Mouse (Mus musculus) limb, embryonic 10.5 days (tissue): ENCODE results near the gene Tmem91. TPM values are rescaled to one million over a fixed set of nuclear protein-coding genes. Genes with fewer than 3 reads are reported as not detected.

Source experiments
- DNase-seq: peaks from one replicate; pipeline ENCODE4 v3.0.0-alpha.2; 2017; ENCODE audit warnings: low spot score
- H3K27ac ChIP-seq: fragments of 300-500 bp; sonication (generic); 2 replicates; pipeline ENCODE4 v1.5.1; 2016; ENCODE audit warnings: mild to moderate bottlenecking
- H3K27me3 ChIP-seq: fragments of 300-500 bp; sonication (generic); 2 replicates; pipeline ENCODE4 v1.6.1; 2016; ENCODE audit warnings: low read depth, mild to moderate bottlenecking; ENCODE audit not compliant: poor library complexity, severe bottlenecking
- H3K36me3 ChIP-seq: fragments of 300-500 bp; sonication (generic); 2 replicates; pipeline ENCODE4 v1.6.1; 2016; ENCODE audit warnings: mild to moderate bottlenecking, moderate library complexity
- H3K4me1 ChIP-seq: fragments of 300-500 bp; sonication (generic); 2 replicates; pipeline ENCODE4 v1.6.1; 2016
- H3K4me3 ChIP-seq: fragments of 300-500 bp; sonication (generic); 2 replicates; pipeline ENCODE4 v1.5.1; 2016; ENCODE audit warnings: mild to moderate bottlenecking, moderate library complexity
- H3K9me3 ChIP-seq: fragments of 300-500 bp; sonication (generic); replicated peaks from 2 replicates; pipeline ENCODE4 v1.6.1; 2016; ENCODE audit warnings: mild to moderate bottlenecking
- WGBS: fragments of 180-500 bp; shearing (Covaris S2); methylation state at CpG from one replicate; pipeline ENCODE4 v1.1.7; 2016; 5-methylcytosine and 5-hydroxymethylcytosine counted together
- polyA plus RNA-seq: library from polyadenylated mRNA; unstranded; fragments of >200 nt; fragmentation: Nextera tagmentation; extraction: Ambion mirVana; gene quantifications from 2 replicates; pipeline ENCODE4 v1.2.1, GENCODE M21; 2016

Tmem91 gene
- polyA plus RNA-seq, 1 experiment from 2014 or later, result 3.4 TPM

DNA sequence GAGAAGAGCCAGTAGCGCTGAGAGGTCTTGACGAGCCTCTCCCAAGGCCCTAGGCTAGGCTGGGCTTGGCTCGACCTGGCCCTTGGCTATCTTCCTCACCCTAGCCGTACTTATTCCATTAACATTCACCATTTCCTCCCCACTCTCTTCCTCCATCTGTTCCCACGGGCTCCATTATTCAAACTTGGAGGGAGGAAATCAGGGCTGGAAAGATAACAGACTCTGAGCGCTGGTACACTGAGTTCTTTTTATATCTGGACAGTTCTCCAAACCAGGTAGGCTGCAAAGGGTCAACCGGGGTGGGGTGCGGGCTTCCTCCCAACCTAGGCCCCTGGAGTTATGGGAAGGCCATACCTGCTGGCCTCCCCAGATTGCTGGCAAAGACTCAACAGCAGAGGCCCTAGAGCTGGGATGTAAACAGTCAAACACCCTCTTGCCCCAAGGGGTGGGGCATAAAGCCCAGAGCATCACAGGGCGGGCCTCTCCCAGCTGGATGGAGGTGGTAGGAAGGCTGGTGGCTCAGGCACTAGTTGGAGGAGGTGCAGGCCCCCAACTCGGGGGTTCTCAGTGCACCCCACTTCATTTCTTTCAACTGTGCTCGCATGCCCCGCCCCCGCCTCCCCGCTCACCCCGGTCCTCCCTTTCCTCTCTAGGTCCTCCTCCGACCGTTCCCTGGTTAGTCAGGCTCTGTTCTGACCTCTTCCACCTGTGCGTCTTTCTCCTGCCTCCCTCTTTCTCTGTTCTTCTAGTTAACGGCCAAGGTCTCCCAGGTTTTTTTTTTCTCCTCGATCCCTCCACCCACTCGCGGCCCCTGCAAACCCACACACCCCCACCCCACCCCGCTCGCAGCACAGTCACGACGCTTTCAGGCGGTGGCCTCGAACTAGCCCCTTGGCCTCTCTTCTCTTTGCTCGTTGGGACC lies 48.2 kb downstream of the Tmem91 start, which contains the start of gene B3gnt8:
Gene B3gnt8, plus strand, starts transcription at position 146 of the 922 bp plus-strand sequence.
- H3K9me3 ChIP-seq, result no peaks in the 10 kb centered on the region

DNA sequence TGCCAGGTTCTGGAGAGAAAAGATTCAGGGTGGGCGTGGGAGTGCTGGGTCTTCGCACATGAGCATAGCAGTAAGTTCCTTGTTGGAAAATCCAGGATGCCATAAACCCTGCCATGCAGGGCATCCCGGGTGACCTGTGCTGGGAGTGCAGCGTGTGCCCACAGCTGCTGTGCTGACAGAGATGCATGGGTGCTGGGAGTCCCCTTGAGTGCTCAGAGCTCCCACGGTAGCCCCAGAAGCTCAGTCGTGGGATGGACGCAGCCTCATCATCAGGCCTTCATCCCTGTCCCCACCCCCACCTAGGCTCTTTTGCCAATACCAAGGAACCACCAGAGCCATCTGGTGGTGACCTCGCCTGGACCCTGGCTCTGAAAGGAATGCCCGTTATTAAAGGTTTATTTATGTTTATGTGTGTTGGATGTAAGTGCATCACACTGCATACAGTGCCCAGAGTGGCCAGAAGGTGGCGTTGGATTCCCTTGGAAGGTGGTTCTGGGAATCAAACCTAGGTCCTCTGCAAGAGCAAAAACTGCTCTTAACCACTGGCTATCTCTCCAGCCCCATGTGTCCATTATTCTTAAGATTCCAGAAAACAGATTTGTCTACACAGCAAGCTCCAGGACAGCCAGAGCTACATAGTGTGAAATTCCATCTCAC lies 49.2 kb downstream of the Tmem91 start:
- DNase-seq, result no peak
- peaks cover 64% of the 10 kb centered on the region for H3K36me3 ChIP-seq

More for the DNA sequence above, 48.2 kb downstream of the Tmem91 start, which contains the start of gene B3gnt8:
- Histone ChIP-seq H3K4me3 (peak within 1 kb of the TSS; percentile 53), H3K4me1 (peaks cover 21% of the 10 kb centered on the region), H3K27me3 (peaks cover 29% of the 10 kb centered on the region), H3K27ac (peak within 1 kb of the TSS; percentile 77), H3K36me3 (peaks cover 64% of the 10 kb centered on the region)
- DNase-seq, result no peak
- WGBS, result 20% methylated on average over 29 of the region's 29 CpGs

GRCm38 (mm10) chr7:25624851-25625250 lies 50.1 kb downstream of the Tmem91 start:
- no peaks in the 10 kb centered on the region for H3K9me3 ChIP-seq
- H3K36me3 ChIP-seq, result peaks cover 57% of the 10 kb centered on the region
- peaks cover 24% of the 10 kb centered on the region for H3K4me1 ChIP-seq
- WGBS, result 75% methylated on average over 5 of the region's 5 CpGs
- H3K4me3 ChIP-seq, result no peak overlapping the region
- peaks cover 29% of the 10 kb centered on the region for H3K27me3 ChIP-seq
- no peak for DNase-seq
- no peak overlapping the region for H3K27ac ChIP-seq

More for the DNA sequence above, 49.2 kb downstream of the Tmem91 start:
- no peak overlapping the region for H3K4me3 ChIP-seq
- WGBS, result 70% methylated on average over 10 of the region's 10 CpGs
- no peaks in the 10 kb centered on the region for H3K9me3 ChIP-seq
- peaks cover 21% of the 10 kb centered on the region for H3K4me1 ChIP-seq
- no peak overlapping the region for H3K27ac ChIP-seq
- H3K27me3 ChIP-seq, result peaks cover 29% of the 10 kb centered on the region

- Histone ChIP-seq H3K27me3 (peaks cover 24% of the 10 kb centered on the region), H3K36me3 (peaks cover 53% of the 10 kb centered on the region)
Observed at GRCm38 (mm10) chr7:25623857-25624370, 51.1 kb downstream of the Tmem91 start.

DNA sequence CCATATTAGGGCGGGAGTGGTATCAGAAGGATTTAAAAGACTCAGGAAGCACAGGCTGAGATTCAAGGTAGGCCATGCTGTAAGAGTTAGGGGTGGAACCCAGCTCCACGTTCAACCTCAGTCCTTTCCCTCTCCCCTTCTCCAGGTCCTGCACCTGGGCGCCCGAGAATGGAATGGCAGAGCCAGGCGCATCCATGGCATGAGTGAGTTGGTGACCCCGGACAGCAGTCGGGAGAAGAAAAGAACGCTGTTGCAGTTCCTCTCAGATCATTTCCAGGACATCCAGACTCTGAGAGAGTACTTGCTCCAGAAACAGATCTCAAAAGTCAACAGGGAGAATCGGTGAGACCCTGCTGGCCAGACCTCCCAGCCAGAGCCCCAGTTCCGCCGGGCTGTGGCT lies 54.2 kb downstream of the Tmem91 start:
- Histone ChIP-seq H3K9me3 (no peaks in the 10 kb centered on the region), H3K36me3 (peaks cover 49% of the 10 kb centered on the region), H3K27me3 (no peaks in the 10 kb centered on the region), H3K27ac (no peak overlapping the region), H3K4me3 (no peak overlapping the region), H3K4me1 (peaks cover 6% of the 10 kb centered on the region)
- DNase-seq, result no peak
- WGBS, result 91% methylated on average over 11 of the region's 11 CpGs

More at GRCm38 (mm10) chr7:25623857-25624370, 51.1 kb downstream of the Tmem91 start:
- no peak for DNase-seq
- Histone ChIP-seq H3K4me1 (peaks cover 27% of the 10 kb centered on the region), H3K27ac (no peak overlapping the region), H3K9me3 (no peaks in the 10 kb centered on the region), H3K4me3 (no peak overlapping the region)
- 88% methylated on average over 11 of the region's 11 CpGs for WGBS

GRCm38 (mm10) chr7:25620101-25620500 lies 54.9 kb downstream of the Tmem91 start:
- Histone ChIP-seq H3K27me3 (no peaks in the 10 kb centered on the region), H3K4me1 (peaks cover 6% of the 10 kb centered on the region), H3K36me3 (peaks cover 43% of the 10 kb centered on the region), H3K27ac (no peak overlapping the region), H3K4me3 (peak overlapping the region; percentile 75), H3K9me3 (no peaks in the 10 kb centered on the region)
- 91% methylated on average over 5 of the region's 5 CpGs for WGBS
- no peak for DNase-seq

GRCm38 (mm10) chr7:25619722-25619991 lies 55.3 kb downstream of the Tmem91 start:
- Histone ChIP-seq H3K4me1 (peaks cover 6% of the 10 kb centered on the region), H3K36me3 (peaks cover 38% of the 10 kb centered on the region), H3K4me3 (peak overlapping the region; percentile 75), H3K27me3 (no peaks in the 10 kb centered on the region), H3K27ac (peak overlapping the region; percentile 79), H3K9me3 (no peaks in the 10 kb centered on the region)
- WGBS, result 21% methylated on average over 5 of the region's 5 CpGs
- no peak for DNase-seq

Other genes with a start within 250 kb of the Tmem91 start
- 1.5 and 1.7 TPM in 2 replicates for gene Ceacam1, start 197.6 kb downstream of the Tmem91 start, polyA plus RNA-seq
- gene Ceacam2, start 135.3 kb downstream of the Tmem91 start, polyA plus RNA-seq, result 0.08 TPM in 1 of 2 replicates, not detected in the other
- gene Erich4, start 59.3 kb downstream of the Tmem91 start, polyA plus RNA-seq, result not detected in 2 replicates
- 34.1 and 35.2 TPM in 2 replicates for gene Dmac2, start 55.8 kb downstream of the Tmem91 start, polyA plus RNA-seq
- gene B3gnt8, start 48.5 kb downstream of the Tmem91 start, polyA plus RNA-seq, result 1.4 and 1.9 TPM in 2 replicates
- 63.0 and 66.4 TPM in 2 replicates for gene Bckdha, start 16.2 kb downstream of the Tmem91 start, polyA plus RNA-seq
- 88.3 and 109 TPM in 2 replicates for gene Exosc5, start 16.0 kb downstream of the Tmem91 start, polyA plus RNA-seq
- gene B9d2, start 5.6 kb upstream of the Tmem91 start, polyA plus RNA-seq, result 33.0 and 37.7 TPM in 2 replicates
- 1.4 and 1.6 TPM in 2 replicates for gene Tgfb1, start 11.8 kb upstream of the Tmem91 start, polyA plus RNA-seq
- 31.5 and 32.3 TPM in 2 replicates for gene Ccdc97, start 43.9 kb upstream of the Tmem91 start, polyA plus RNA-seq
- gene Hnrnpul1, start 79.6 kb upstream of the Tmem91 start, polyA plus RNA-seq, result 61.7 and 67.7 TPM in 2 replicates
- 19.4 and 28.1 TPM in 2 replicates for gene Axl, start 113.5 kb upstream of the Tmem91 start, polyA plus RNA-seq
- 1.0 and 1.1 TPM in 2 replicates for gene Cyp2s1, start 141.7 kb upstream of the Tmem91 start, polyA plus RNA-seq
- gene Cyp2b10, start 222.5 kb upstream of the Tmem91 start, polyA plus RNA-seq, result not detected in 2 replicates